Mouse (Mus musculus) liver, embryonic 16.5 days (tissue): ENCODE results near the gene Tsnax. TPM values are rescaled to one million over a fixed set of nuclear protein-coding genes. Genes with fewer than 3 reads are reported as not detected.

Experiments
- ATAC-seq: fragments of 200-750 bp; cut with Nextera tagmentation; 2 replicates; pipeline ENCODE4 v1.8.0; 2017; ENCODE audit warnings: low read depth, mild to moderate bottlenecking, moderate number of reproducible peaks, moderate library complexity
- H3K27ac ChIP-seq: fragments of 300-500 bp; sonication (generic); 2 replicates; pipeline ENCODE4 v1.5.1; 2014; ENCODE audit warnings: mild to moderate bottlenecking, low read length
- H3K27me3 ChIP-seq: fragments of 300-500 bp; sonication (generic); 2 replicates; pipeline ENCODE4 v1.6.1; 2014; ENCODE audit warnings: low read depth, low read length, mixed read lengths; ENCODE audit not compliant: control insufficient read depth, insufficient read depth
- H3K36me3 ChIP-seq: fragments of 300-500 bp; sonication (generic); 2 replicates; pipeline ENCODE4 v1.6.1; 2014; ENCODE audit warnings: mild to moderate bottlenecking; ENCODE audit not compliant: control insufficient read depth, insufficient read depth
- H3K4me1 ChIP-seq: fragments of 300-500 bp; sonication (generic); 2 replicates; pipeline ENCODE4 v1.6.1; 2014; ENCODE audit warnings: low read depth, low read length, mixed read lengths; ENCODE audit not compliant: control insufficient read depth
- H3K4me2 ChIP-seq: fragments of 300-500 bp; sonication (generic); 2 replicates; pipeline ENCODE4 v1.6.1; 2014; ENCODE audit warnings: low read depth, low read length, mixed read lengths
- H3K4me3 ChIP-seq: fragments of 300-500 bp; sonication (generic); 2 replicates; pipeline ENCODE4 v1.5.1; 2014; ENCODE audit warnings: low read depth, mild to moderate bottlenecking, low read length
- H3K9ac ChIP-seq: fragments of 300-500 bp; sonication (generic); 2 replicates; pipeline ENCODE4 v1.6.1; 2014; ENCODE audit warnings: low read depth, low read length
- H3K9me3 ChIP-seq: fragments of 300-500 bp; sonication (generic); replicated peaks from 2 replicates; pipeline ENCODE4 v1.6.1; 2016; ENCODE audit warnings: low read length; ENCODE audit not compliant: control insufficient read depth
- WGBS: fragments of 180-500 bp; shearing (Covaris S2); extraction: QIAGEN DNeasy Blood & Tissue Kit; methylation state at CpG from one replicate; pipeline ENCODE4 v1.1.7; 2014; ENCODE audit not compliant: insufficient replicate concordance; 5-methylcytosine and 5-hydroxymethylcytosine counted together
- polyA plus RNA-seq: library from polyadenylated mRNA; unstranded; fragments of >200 nt; fragmentation: Nextera tagmentation; extraction: Ambion mirVana; gene quantifications from 2 replicates; pipeline ENCODE4 v1.2.1, GENCODE M21; 2015

Tsnax gene
- 34.2 and 35.1 TPM in 2 replicates for polyA plus RNA-seq

GRCm38 (mm10) chr8:125012695-125013627, at the start of gene Tsnax:
TSS of gene Tsnax (plus strand) at chr8:125012997.
- ATAC-seq, result peak; percentile 98
- Histone ChIP-seq H3K9ac (peak within 1 kb of the TSS; percentile 88), H3K4me1 (no peaks in the 10 kb centered on the region; the same call in 1 of the 2 replicates), H3K27ac (peak within 1 kb of the TSS; percentile 74), H3K4me2 (peak within 1 kb of the TSS; percentile 68), H3K9me3 (no peaks in the 10 kb centered on the region), H3K36me3 (peaks cover 8% of the 10 kb centered on the region), H3K27me3 (no peaks in the 10 kb centered on the region), H3K4me3 (peak within 1 kb of the TSS; percentile 90)
- 3% methylated on average over 69 of the region's 84 CpGs for WGBS

- WGBS, result 66% methylated on average over 5 of the region's 5 CpGs
- 0 out of 2 replicates have a peak, but pooled peaks have one; percentile 32 for ATAC-seq
- no peak overlapping the region for H3K9ac ChIP-seq
- no peaks in the 10 kb centered on the region for H3K36me3 ChIP-seq
- no peak overlapping the region for H3K4me2 ChIP-seq
- H3K4me3 ChIP-seq, result no peak overlapping the region
- H3K9me3 ChIP-seq, result no peaks in the 10 kb centered on the region
- H3K27me3 ChIP-seq, result no peaks in the 10 kb centered on the region
- no peak overlapping the region for H3K27ac ChIP-seq
- no peaks in the 10 kb centered on the region; the same call in none of the 2 replicates for H3K4me1 ChIP-seq
These were observed 49.6 kb upstream of the Tsnax start for GRCm38 (mm10) chr8:124963246-124963645.

- no peak overlapping the region for H3K4me3 ChIP-seq
- H3K27ac ChIP-seq, result no peak overlapping the region
- no peaks in the 10 kb centered on the region for H3K9me3 ChIP-seq
- no peaks in the 10 kb centered on the region for H3K27me3 ChIP-seq
- no peaks in the 10 kb centered on the region; the same call in none of the 2 replicates for H3K4me1 ChIP-seq
- no peak overlapping the region for H3K9ac ChIP-seq
- H3K36me3 ChIP-seq, result no peaks in the 10 kb centered on the region
- H3K4me2 ChIP-seq, result no peak overlapping the region
- no peak for ATAC-seq
- 76% methylated on average over 8 of the region's 8 CpGs for WGBS
These were observed 47.8 kb upstream of the Tsnax start for GRCm38 (mm10) chr8:124964966-124965365.

GRCm38 (mm10) chr8:124970312-124970933, 42.4 kb upstream of the Tsnax start:
- no peak for ATAC-seq
- H3K9me3 ChIP-seq, result no peaks in the 10 kb centered on the region
- H3K9ac ChIP-seq, result no peak overlapping the region
- H3K27ac ChIP-seq, result no peak overlapping the region
- 48% methylated on average over 6 of the region's 6 CpGs for WGBS
- no peaks in the 10 kb centered on the region for H3K27me3 ChIP-seq
- no peak overlapping the region for H3K4me2 ChIP-seq
- no peaks in the 10 kb centered on the region for H3K36me3 ChIP-seq
- no peak overlapping the region for H3K4me3 ChIP-seq
- H3K4me1 ChIP-seq, result no peaks in the 10 kb centered on the region; the same call in 1 of the 2 replicates

GRCm38 (mm10) chr8:124973221-124973620, 39.6 kb upstream of the Tsnax start:
- Histone ChIP-seq H3K4me1 (no peaks in the 10 kb centered on the region; the same call in 1 of the 2 replicates), H3K9ac (no peak overlapping the region), H3K9me3 (no peaks in the 10 kb centered on the region), H3K4me2 (no peak overlapping the region), H3K4me3 (no peak overlapping the region), H3K27ac (no peak overlapping the region), H3K27me3 (no peaks in the 10 kb centered on the region), H3K36me3 (no peaks in the 10 kb centered on the region)
- no peak for ATAC-seq
- WGBS, result 53% methylated on average over 8 of the region's 8 CpGs

GRCm38 (mm10) chr8:124974254-124974653, 38.5 kb upstream of the Tsnax start:
- no peak overlapping the region for H3K27ac ChIP-seq
- no peak overlapping the region for H3K4me3 ChIP-seq
- no peaks in the 10 kb centered on the region for H3K9me3 ChIP-seq
- H3K36me3 ChIP-seq, result no peaks in the 10 kb centered on the region
- no peak for ATAC-seq
- no peak overlapping the region for H3K9ac ChIP-seq
- no peaks in the 10 kb centered on the region for H3K27me3 ChIP-seq
- H3K4me2 ChIP-seq, result no peak overlapping the region
- H3K4me1 ChIP-seq, result no peaks in the 10 kb centered on the region; the same call in 1 of the 2 replicates
- WGBS, result 23% methylated on average over 4 of the region's 4 CpGs

- Histone ChIP-seq H3K9ac (no peak overlapping the region), H3K9me3 (peaks cover 4% of the 10 kb centered on the region; the same call in 1 of the 2 replicates), H3K4me1 (no peaks in the 10 kb centered on the region), H3K27me3 (no peaks in the 10 kb centered on the region), H3K36me3 (no peaks in the 10 kb centered on the region), H3K4me2 (no peak overlapping the region), H3K4me3 (no peak overlapping the region), H3K27ac (no peak overlapping the region)
- 74% methylated on average over 6 of the region's 6 CpGs for WGBS
- no peak for ATAC-seq
These were observed 36.6 kb upstream of the Tsnax start for GRCm38 (mm10) chr8:124976211-124976610.

GRCm38 (mm10) chr8:124978026-124978425, 34.8 kb upstream of the Tsnax start:
- Histone ChIP-seq H3K9me3 (peaks cover 4% of the 10 kb centered on the region; the same call in 1 of the 2 replicates), H3K27me3 (no peaks in the 10 kb centered on the region), H3K4me1 (no peaks in the 10 kb centered on the region), H3K36me3 (no peaks in the 10 kb centered on the region), H3K9ac (no peak overlapping the region), H3K4me3 (no peak overlapping the region), H3K4me2 (no peak overlapping the region), H3K27ac (no peak overlapping the region)
- WGBS, result 71% methylated on average over 7 of the region's 7 CpGs
- ATAC-seq, result no peak
